Mouse (Mus musculus) intestine, embryonic 16.5 days (tissue): Measurements from ENCODE around the gene Eif4g3. TPM values are rescaled to one million over a fixed set of nuclear protein-coding genes. Genes with fewer than 3 reads are reported as not detected.
A peak's percentile ranks its signal among the peaks of the same experiment; 100 is the strongest.

Experiments
- ATAC-seq: fragments of 200-750 bp; cut with Nextera tagmentation; 2 replicates; pipeline ENCODE4 v1.8.0; 2017; ENCODE audit warnings: moderate TSS enrichment, moderate library complexity
- H3K27ac ChIP-seq: fragments of 300-500 bp; sonication (generic); 2 replicates; pipeline ENCODE4 v1.5.1; 2014; ENCODE audit warnings: mild to moderate bottlenecking, low read length
- H3K27me3 ChIP-seq: fragments of 300-500 bp; sonication (generic); replicated peaks from 2 replicates; pipeline ENCODE4 v1.6.1; 2014; ENCODE audit warnings: low read length, control low read depth, mixed read lengths; ENCODE audit not compliant: control insufficient read depth, insufficient read depth
- H3K36me3 ChIP-seq: fragments of 300-500 bp; sonication (generic); 2 replicates; pipeline ENCODE4 v1.6.1; 2014; ENCODE audit warnings: low read length, control low read depth; ENCODE audit not compliant: control insufficient read depth, insufficient read depth
- H3K4me1 ChIP-seq: fragments of 300-500 bp; sonication (generic); 2 replicates; pipeline ENCODE4 v1.6.1; 2014; ENCODE audit warnings: low read length, control low read depth, mixed read lengths; ENCODE audit not compliant: control insufficient read depth, insufficient read depth
- H3K4me2 ChIP-seq: fragments of 300-500 bp; sonication (generic); 2 replicates; pipeline ENCODE4 v1.6.1; 2014; ENCODE audit warnings: low read depth, low read length, control low read depth
- H3K4me3 ChIP-seq: fragments of 300-500 bp; sonication (generic); 2 replicates; pipeline ENCODE4 v1.5.1; 2014; ENCODE audit warnings: mild to moderate bottlenecking, low read length
- H3K9ac ChIP-seq: fragments of 300-500 bp; sonication (generic); 2 replicates; pipeline ENCODE4 v1.6.1; 2014; ENCODE audit warnings: low read depth, low read length
- H3K9me3 ChIP-seq: fragments of 300-500 bp; sonication (generic); 2 replicates; pipeline ENCODE4 v1.6.1; 2016; ENCODE audit warnings: low read length, control low read depth; ENCODE audit not compliant: control insufficient read depth
- WGBS: fragments of 180-500 bp; shearing (Covaris S2); extraction: QIAGEN DNeasy Blood & Tissue Kit; methylation state at CpG from one replicate; pipeline ENCODE4 v1.1.7; 2014; 5-methylcytosine and 5-hydroxymethylcytosine counted together
- polyA plus RNA-seq: library from polyadenylated mRNA; unstranded; fragments of >200 nt; fragmentation: Nextera tagmentation; extraction: Ambion mirVana; gene quantifications from 2 replicates; pipeline ENCODE4 v1.2.1, GENCODE M21; 2015

The Eif4g3 gene
- polyA plus RNA-seq, 1 experiment from 2014 or later = 16.4 TPM

DNA sequence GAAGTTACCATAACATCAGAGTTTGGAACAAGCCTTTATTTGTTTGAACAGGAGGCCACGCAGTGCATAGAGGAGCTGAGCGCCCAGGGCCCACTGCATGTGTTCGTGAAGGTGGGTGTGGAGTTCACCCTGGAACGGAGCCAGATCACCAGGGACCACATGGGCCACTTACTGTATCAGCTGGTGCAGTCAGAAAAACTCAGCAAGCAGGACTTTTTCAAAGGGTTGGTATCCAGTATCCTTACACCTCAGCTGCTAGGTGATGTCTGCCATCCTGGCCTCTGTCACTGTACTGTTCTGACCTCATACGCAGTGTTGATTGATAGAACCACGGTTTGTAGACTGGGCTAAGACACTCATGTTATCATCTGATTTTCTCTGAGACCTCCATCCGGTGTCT is 195.2 kb downstream of the Eif4g3 start:
- H3K27ac ChIP-seq = no peak overlapping the region
- H3K27me3 ChIP-seq = no peaks in the 10 kb centered on the region
- no peak overlapping the region for H3K4me2 ChIP-seq
- peaks cover 21% of the 10 kb centered on the region for H3K36me3 ChIP-seq
- no peaks in the 10 kb centered on the region for H3K9me3 ChIP-seq
- H3K4me1 ChIP-seq = no peaks in the 10 kb centered on the region
- H3K9ac ChIP-seq = no peak overlapping the region
- WGBS = 85% methylated on average over 7 of the region's 7 CpGs
- no peak for ATAC-seq
- H3K4me3 ChIP-seq = no peak overlapping the region

DNA sequence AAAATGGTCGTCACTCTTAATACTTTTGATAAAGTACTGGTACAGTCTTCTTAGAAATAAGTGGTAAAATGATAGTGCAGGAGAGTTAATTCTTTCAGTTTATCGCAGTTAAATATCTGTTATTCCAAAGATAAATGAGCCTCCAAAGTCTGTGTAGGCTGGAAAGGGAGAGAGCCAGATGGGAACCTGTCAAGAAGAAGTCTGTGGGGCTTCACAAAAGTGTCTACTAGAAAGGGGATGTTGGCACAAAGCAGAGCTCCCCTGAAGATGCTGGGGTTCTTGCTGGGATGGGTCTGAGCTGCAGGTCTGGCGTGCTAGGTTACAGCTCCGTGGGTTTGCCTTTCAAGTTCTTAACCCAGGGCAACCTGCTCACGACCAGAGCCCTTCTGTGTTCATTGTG is 199.7 kb downstream of the Eif4g3 start:
- ATAC-seq = no peak
- Histone ChIP-seq H3K27me3 (no peaks in the 10 kb centered on the region), H3K4me1 (no peaks in the 10 kb centered on the region), H3K36me3 (peaks cover 24% of the 10 kb centered on the region), H3K4me3 (no peak overlapping the region), H3K27ac (no peak overlapping the region), H3K4me2 (no peak overlapping the region), H3K9ac (no peak overlapping the region), H3K9me3 (no peaks in the 10 kb centered on the region)
- WGBS = 87% methylated on average over 5 of the region's 5 CpGs

DNA sequence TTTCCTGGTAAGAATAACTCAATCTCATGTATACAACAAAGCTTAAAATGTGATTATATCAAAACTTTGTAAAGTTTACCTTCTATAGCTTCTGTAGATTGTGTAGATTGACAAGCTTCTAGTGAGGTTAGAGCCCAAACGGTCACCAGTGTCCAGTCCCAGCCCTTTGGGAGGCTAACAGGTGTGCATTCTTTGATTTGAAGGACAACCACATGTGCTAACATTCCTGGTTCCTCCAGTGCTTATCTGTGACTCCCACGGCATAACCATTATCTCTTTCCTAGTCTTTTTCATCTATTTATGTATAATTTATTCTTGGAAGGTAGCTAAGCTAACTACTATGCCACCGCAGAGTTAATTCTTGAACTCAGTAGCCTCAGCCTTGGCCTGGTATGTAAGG is 207.9 kb downstream of the Eif4g3 start:
- no peak overlapping the region for H3K9ac ChIP-seq
- H3K4me1 ChIP-seq = no peaks in the 10 kb centered on the region
- H3K27me3 ChIP-seq = no peaks in the 10 kb centered on the region
- H3K36me3 ChIP-seq = peaks cover 2% of the 10 kb centered on the region; the same call in 1 of the 2 replicates
- no peak overlapping the region for H3K4me2 ChIP-seq
- no peaks in the 10 kb centered on the region for H3K9me3 ChIP-seq
- H3K4me3 ChIP-seq = no peak overlapping the region
- H3K27ac ChIP-seq = no peak overlapping the region
- no peak for ATAC-seq
- 87% methylated on average over 3 of the region's 3 CpGs for WGBS

DNA sequence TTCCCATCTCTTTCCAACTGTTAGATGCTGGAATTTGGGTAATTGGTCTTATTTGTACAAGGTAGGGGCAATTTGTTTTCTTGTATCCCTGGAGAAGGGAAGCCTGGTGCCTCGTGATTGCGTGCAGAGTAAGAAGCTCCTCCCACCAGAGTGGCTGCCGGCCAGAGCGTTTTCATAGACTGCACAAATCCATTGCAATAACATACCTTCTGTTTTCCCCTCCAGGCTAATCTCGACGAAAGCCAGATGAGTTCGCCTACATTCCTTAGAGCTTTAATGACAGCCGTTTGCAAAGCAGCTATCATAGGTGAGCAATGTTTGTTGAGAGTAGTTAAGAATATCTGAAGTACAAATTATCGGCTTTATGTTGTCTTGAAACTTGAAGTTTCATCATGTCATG is 208.9 kb downstream of the Eif4g3 start:
- Histone ChIP-seq H3K36me3 (peaks cover 3% of the 10 kb centered on the region; the same call in 1 of the 2 replicates), H3K27me3 (no peaks in the 10 kb centered on the region), H3K9me3 (no peaks in the 10 kb centered on the region), H3K4me3 (no peak overlapping the region), H3K4me2 (no peak overlapping the region), H3K9ac (no peak overlapping the region), H3K27ac (no peak overlapping the region), H3K4me1 (no peaks in the 10 kb centered on the region)
- 50% methylated on average over 9 of the region's 9 CpGs for WGBS
- no peak for ATAC-seq

DNA sequence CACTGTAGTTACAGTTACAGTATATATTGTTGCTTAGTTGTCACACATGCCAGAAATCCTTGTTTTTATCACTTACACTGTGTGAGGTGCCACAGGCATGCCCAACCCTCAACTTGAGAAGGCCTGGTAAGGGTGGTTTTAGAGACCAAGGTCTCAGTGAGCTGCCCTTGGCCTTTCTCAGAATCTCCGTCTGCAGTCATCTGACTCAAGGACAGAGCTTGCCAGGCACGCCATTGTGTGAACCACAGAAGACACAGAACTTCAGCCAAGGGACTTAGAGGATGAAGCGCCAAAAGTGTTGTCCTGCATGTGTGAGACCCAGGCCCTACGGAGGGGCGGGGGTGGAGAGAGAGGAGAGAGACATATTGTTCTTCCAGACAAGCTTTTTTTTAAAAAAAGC is 217.3 kb downstream of the Eif4g3 start:
- no peak overlapping the region for H3K4me2 ChIP-seq
- no peak overlapping the region for H3K27ac ChIP-seq
- H3K4me3 ChIP-seq = no peak overlapping the region
- no peak for ATAC-seq
- H3K27me3 ChIP-seq = no peaks in the 10 kb centered on the region
- no peaks in the 10 kb centered on the region for H3K9me3 ChIP-seq
- no peak overlapping the region for H3K9ac ChIP-seq
- H3K36me3 ChIP-seq = peaks cover 13% of the 10 kb centered on the region
- WGBS = 90% methylated on average over 5 of the region's 5 CpGs
- no peaks in the 10 kb centered on the region for H3K4me1 ChIP-seq

DNA sequence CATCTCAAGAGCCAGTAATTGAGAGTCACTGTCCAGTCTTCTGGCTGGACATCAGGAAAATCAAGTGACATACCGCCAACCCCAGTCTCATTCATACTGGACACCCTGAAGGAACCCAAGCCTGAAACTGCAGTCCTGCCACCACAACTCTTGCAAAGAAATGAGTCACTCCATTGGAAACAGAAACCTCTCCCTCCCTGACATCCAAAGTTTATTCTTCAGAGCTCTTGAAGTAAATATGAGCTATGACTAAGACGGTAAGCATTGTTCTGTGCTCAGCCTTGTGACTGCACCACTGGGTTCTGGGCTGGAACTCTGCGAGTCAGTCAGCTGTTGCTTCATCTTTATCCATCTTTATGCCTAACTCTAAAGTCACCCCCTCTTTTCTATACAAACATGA is 221.0 kb downstream of the Eif4g3 start:
- H3K27me3 ChIP-seq = no peaks in the 10 kb centered on the region
- no peak overlapping the region for H3K4me2 ChIP-seq
- H3K4me3 ChIP-seq = no peak overlapping the region
- no peak for ATAC-seq
- no peak overlapping the region for H3K9ac ChIP-seq
- H3K4me1 ChIP-seq = peaks cover 10% of the 10 kb centered on the region
- H3K27ac ChIP-seq = no peak overlapping the region
- H3K36me3 ChIP-seq = peaks cover 6% of the 10 kb centered on the region; the same call in 1 of the 2 replicates
- WGBS = 61% methylated on average over 3 of the region's 3 CpGs
- no peaks in the 10 kb centered on the region for H3K9me3 ChIP-seq

DNA sequence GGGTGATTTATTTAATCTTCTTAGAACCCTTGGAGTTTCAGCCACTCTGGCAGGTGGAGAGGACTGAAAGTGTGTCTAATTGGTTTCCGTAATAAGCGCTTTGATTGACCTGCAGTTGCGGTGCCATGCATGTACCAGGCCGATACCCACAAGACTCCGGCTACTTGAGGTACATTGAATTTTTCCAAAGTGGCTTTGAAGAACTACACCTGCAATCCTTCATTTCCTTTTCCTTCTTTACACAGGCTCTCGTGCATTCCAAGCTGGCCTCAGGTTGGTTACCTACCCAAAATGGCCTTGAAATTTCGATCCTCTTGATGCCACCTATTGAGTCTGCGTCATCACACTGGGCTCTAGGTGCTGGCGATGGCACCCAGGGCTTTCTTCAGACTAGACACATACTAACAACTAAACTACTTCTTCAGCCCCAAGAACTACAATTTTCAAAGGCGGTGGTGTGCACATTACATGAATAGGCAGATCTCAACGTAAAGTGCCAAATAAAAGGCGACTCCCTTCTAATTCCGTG is 222.9 kb downstream of the Eif4g3 start:
- Histone ChIP-seq H3K36me3 (no peaks in the 10 kb centered on the region), H3K9me3 (no peaks in the 10 kb centered on the region), H3K27me3 (no peaks in the 10 kb centered on the region), H3K4me3 (peak overlapping the region; percentile 90), H3K4me2 (peak overlapping the region; percentile 82), H3K27ac (peak overlapping the region; percentile 99), H3K9ac (peak overlapping the region; percentile 95), H3K4me1 (peaks cover 23% of the 10 kb centered on the region)
- 44% methylated on average over 13 of the region's 13 CpGs for WGBS
- ATAC-seq = no peak

DNA sequence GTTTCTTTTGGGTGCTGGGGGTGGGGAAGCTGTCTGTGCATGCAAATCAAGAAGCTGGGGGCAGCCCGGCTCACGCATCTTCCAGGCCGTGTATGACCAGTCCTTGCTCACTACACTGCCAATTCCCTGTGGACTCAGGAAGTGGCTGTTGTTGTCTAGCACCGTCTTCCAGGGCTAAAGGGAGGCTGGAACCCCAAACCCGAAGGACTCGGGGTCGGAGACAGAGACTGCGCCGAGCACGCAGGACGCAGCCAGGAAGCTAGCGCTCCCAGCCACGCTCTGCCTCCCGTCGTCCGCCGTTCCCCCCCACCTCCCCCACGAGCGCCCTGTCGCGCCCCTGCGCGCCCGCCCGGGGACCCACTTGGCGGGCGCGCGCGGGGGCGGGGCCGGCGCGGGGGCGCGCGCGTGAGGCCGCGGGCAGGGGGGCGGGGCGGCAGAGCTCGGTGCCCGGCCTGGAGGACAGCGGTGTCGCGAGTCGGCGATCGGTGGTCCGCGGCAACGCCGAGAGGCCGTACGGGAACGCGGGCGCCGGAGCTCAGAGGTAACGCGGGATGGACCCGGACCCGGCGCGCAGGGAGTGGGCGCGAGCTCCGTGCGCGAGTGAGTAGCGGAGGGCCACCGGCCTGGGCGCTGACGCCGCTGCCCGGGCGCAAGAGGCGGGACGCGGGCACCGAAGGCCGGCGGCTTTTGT is 223.5 kb downstream of the Eif4g3 start, which contains the start of gene Hp1bp3:
TSS of gene Hp1bp3 (plus strand) at position 97 of the 691 bp plus-strand sequence.
- Histone ChIP-seq H3K4me1 (peaks cover 24% of the 10 kb centered on the region), H3K9me3 (no peaks in the 10 kb centered on the region), H3K27me3 (no peaks in the 10 kb centered on the region), H3K4me3 (peak within 1 kb of the TSS; percentile 90), H3K9ac (peak within 1 kb of the TSS; percentile 95), H3K4me2 (peak within 1 kb of the TSS; percentile 82), H3K27ac (peak within 1 kb of the TSS; percentile 99), H3K36me3 (no peaks in the 10 kb centered on the region)
- ATAC-seq = peak; percentile 79
- WGBS = under 1% methylated on average over 71 of the region's 84 CpGs

DNA sequence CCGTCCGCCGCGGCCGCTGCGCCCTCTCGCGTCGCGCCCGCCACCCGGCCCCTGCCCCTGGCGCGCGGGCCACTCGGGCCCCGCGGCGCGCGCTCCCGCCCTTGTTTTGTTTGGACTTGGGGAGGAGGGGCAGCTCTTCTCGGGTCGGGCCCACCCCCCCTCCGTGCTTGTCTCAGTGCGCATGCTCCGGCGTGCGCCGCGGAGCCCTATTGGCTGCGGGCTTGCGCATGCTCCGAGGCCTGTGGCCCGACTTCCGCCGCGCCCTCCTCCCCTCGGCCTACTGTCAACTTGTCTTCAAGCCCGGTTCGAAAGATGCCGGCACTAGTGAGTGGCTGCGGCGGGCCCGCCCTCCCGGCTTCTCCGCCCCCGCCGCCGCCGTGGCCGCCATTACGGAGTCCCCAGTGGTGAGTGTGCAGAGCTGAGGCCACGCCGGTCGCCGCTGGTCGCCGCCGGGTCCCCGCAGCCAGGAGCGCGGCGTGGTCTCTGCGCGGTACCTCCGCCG is 224.1 kb downstream of the Eif4g3 start:
- H3K27me3 ChIP-seq = no peaks in the 10 kb centered on the region
- H3K4me2 ChIP-seq = peak overlapping the region; percentile 73
- peaks cover 24% of the 10 kb centered on the region for H3K4me1 ChIP-seq
- peak overlapping the region; percentile 99 for H3K27ac ChIP-seq
- peak overlapping the region; percentile 95 for H3K9ac ChIP-seq
- peak overlapping the region; percentile 90 for H3K4me3 ChIP-seq
- WGBS = under 1% methylated on average over 55 of the region's 68 CpGs
- H3K36me3 ChIP-seq = no peaks in the 10 kb centered on the region
- no peaks in the 10 kb centered on the region for H3K9me3 ChIP-seq
- peak; percentile 98 for ATAC-seq
